Mouse (Mus musculus): ENCODE measurements around the gene Scrn2. TPM values are rescaled to one million over a fixed set of nuclear protein-coding genes. Genes with fewer than 3 reads are reported as not detected.

Gene Scrn2
- polyA plus RNA-seq, 1 experiment from 2014 or later = 29.9 TPM

- Histone ChIP-seq H3K9ac (ENCODE audit: low read depth, low read length) (0 out of 2 replicates have a peak overlapping the region, but pooled peaks have one; percentile 13), H3K4me2 (replicated peaks; ENCODE audit: low read depth, low read length) (no peak overlapping the region), H3K4me3 (ENCODE audit: low read length) (no peak overlapping the region), H3K4me1 (ENCODE audit: control insufficient read depth, insufficient read depth, low read length) (no peaks in the 10 kb centered on the region; the same call in 1 of the 2 replicates), H3K9me3 (ENCODE audit: control insufficient read depth, low read length) (no peaks in the 10 kb centered on the region), H3K36me3 (ENCODE audit: control insufficient read depth, insufficient read depth, low read length) (peaks cover 22% of the 10 kb centered on the region), H3K27ac (ENCODE audit: low read depth, low read length) (peak overlapping the region; percentile 60; the same call in 1 of the 2 replicates), H3K27me3 (ENCODE audit: control insufficient read depth, insufficient read depth, low read length) (no peaks in the 10 kb centered on the region)
- no peak for ATAC-seq (ENCODE audit: low FRiP score, low TSS enrichment)
- 55% methylated on average over 9 of the region's 9 CpGs for WGBS
Measured at GRCm38 (mm10) chr11:97063274-97063920, 33.7 kb downstream of the Scrn2 start.

DNA sequence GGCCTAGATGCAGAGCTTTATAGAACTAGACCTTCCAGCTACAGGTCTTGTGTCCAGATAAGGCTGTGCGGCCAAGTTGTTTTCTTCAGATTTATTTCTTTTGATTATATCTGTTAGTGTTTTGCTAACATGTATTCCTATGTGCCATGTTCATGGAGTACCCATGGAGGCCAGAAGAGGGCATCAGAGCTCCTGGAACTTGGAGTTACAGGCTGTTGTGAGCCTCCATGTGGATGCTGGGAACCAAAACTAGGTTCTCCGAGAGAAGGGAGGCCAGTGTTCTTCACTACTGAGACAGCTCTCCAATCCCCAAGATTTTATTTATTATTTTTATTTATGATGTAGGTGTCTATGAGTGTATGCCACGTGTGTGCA is 34.2 kb downstream of the Scrn2 start:
- Histone ChIP-seq H3K9ac (ENCODE audit: low read depth, low read length) (no peak overlapping the region), H3K9me3 (ENCODE audit: control insufficient read depth, low read length) (no peaks in the 10 kb centered on the region), H3K27me3 (ENCODE audit: control insufficient read depth, insufficient read depth, low read length) (no peaks in the 10 kb centered on the region), H3K4me2 (replicated peaks; ENCODE audit: low read depth, low read length) (no peak overlapping the region), H3K27ac (ENCODE audit: low read depth, low read length) (peak overlapping the region; percentile 60; the same call in 1 of the 2 replicates), H3K4me1 (ENCODE audit: control insufficient read depth, insufficient read depth, low read length) (no peaks in the 10 kb centered on the region; the same call in 1 of the 2 replicates), H3K4me3 (ENCODE audit: low read length) (no peak overlapping the region), H3K36me3 (ENCODE audit: control insufficient read depth, insufficient read depth, low read length) (peaks cover 22% of the 10 kb centered on the region)
- 76% methylated on average over 3 of the region's 3 CpGs for WGBS
- ATAC-seq (ENCODE audit: low FRiP score, low TSS enrichment) = no peak

GRCm38 (mm10) chr11:97065538-97066295 is 36.0 kb downstream of the Scrn2 start:
- H3K9me3 ChIP-seq (ENCODE audit: control insufficient read depth, low read length) = no peaks in the 10 kb centered on the region
- H3K9ac ChIP-seq (ENCODE audit: low read depth, low read length) = no peak overlapping the region
- 86% methylated on average over 12 of the region's 12 CpGs for WGBS
- H3K4me3 ChIP-seq (ENCODE audit: low read length) = no peak overlapping the region
- H3K27me3 ChIP-seq (ENCODE audit: control insufficient read depth, insufficient read depth, low read length) = no peaks in the 10 kb centered on the region
- H3K27ac ChIP-seq (ENCODE audit: low read depth, low read length) = no peak overlapping the region
- peaks cover 11% of the 10 kb centered on the region; the same call in 1 of the 2 replicates for H3K36me3 ChIP-seq (ENCODE audit: control insufficient read depth, insufficient read depth, low read length)
- no peaks in the 10 kb centered on the region; the same call in 1 of the 2 replicates for H3K4me1 ChIP-seq (ENCODE audit: control insufficient read depth, insufficient read depth, low read length)
- ATAC-seq (ENCODE audit: low FRiP score, low TSS enrichment) = no peak
- H3K4me2 ChIP-seq (replicated peaks; ENCODE audit: low read depth, low read length) = no peak overlapping the region

DNA sequence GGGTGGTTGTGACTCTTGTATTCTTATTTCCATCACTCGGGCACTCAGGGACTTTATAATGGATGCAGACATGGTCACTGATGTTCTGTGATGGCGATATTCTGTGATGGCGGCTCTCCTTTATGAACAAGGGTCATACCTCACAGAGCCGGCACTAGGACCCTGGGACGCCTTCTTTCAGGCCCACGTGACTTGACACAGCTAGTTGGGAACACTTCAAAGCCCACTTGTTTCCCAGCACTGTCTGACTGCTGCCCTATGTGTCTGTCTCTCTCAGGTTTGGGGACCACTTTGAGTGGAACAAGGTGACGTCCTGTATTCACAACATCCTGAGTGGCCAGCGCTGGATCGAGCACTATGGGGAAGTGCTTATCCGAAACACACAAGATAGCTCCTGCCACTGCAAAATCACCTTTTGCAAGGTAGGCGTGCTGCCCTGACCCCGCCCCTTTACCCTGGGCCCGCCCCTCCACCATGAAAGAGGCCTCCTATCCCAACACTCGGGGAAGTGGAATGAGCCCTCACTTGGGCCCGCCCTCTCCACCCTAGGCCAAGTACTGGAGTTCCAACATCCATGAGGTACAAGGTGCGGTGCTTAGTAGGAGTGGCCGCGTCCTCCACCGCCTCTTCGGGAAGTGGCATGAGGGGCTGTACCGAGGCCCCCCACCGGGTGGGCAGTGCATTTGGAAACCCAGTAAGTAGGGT is 37.1 kb downstream of the Scrn2 start:
- Histone ChIP-seq H3K9ac (ENCODE audit: low read depth, low read length) (no peak overlapping the region), H3K4me2 (replicated peaks; ENCODE audit: low read depth, low read length) (no peak overlapping the region), H3K27ac (ENCODE audit: low read depth, low read length) (no peak overlapping the region), H3K9me3 (ENCODE audit: control insufficient read depth, low read length) (no peaks in the 10 kb centered on the region), H3K4me3 (ENCODE audit: low read length) (no peak overlapping the region), H3K4me1 (ENCODE audit: control insufficient read depth, insufficient read depth, low read length) (no peaks in the 10 kb centered on the region; the same call in 1 of the 2 replicates), H3K36me3 (ENCODE audit: control insufficient read depth, insufficient read depth, low read length) (peaks cover 4% of the 10 kb centered on the region; the same call in 1 of the 2 replicates), H3K27me3 (ENCODE audit: control insufficient read depth, insufficient read depth, low read length) (no peaks in the 10 kb centered on the region)
- 48% methylated on average over 22 of the region's 22 CpGs for WGBS
- no peak for ATAC-seq (ENCODE audit: low FRiP score, low TSS enrichment)

DNA sequence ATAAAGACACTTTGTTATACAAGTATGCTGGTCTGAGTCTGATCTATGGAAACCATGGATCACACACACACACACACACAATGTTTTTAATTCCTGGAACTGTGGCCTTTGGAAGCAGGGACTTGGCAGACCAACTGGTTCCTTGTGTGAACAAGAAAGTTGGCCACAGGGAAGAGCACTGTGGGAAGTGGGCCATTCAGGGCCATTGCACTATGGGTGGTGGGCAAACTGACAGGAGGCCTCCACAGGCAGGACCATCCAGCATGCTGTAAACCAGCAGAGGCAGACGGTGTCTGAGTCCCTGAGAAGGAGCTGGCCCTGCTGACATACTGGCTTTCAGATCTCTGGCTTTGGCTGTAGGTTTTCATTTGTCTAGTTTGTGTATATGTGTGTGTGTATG is 39.6 kb downstream of the Scrn2 start:
- WGBS = 50% methylated on average over 1 of the region's 1 CpGs

DNA sequence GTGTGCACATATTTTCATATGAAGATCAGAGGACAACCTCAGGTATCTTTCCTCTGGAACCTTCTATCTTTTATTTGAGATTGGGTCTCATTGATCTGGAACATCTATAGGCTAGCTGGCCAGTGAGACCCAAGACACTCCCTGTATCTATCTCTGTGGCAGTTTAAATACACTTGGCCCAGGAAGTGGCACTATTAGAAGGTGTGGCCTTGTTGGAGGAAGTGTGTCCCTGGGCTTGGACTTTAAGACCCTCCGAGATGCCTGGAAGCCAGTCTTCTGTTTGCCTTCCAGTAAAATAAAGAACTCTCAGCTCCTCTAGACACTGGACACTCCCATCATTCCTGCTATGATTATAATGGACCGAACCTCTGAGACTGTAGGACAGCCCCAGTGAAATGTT is 40.0 kb downstream of the Scrn2 start:
- H3K4me2 ChIP-seq (replicated peaks; ENCODE audit: low read depth, low read length) = no peak overlapping the region
- H3K4me1 ChIP-seq (ENCODE audit: control insufficient read depth, insufficient read depth, low read length) = no peaks in the 10 kb centered on the region
- H3K36me3 ChIP-seq (ENCODE audit: control insufficient read depth, insufficient read depth, low read length) = peaks cover 4% of the 10 kb centered on the region; the same call in 1 of the 2 replicates
- 78% methylated on average over 2 of the region's 2 CpGs for WGBS
- no peak for ATAC-seq (ENCODE audit: low FRiP score, low TSS enrichment)
- no peaks in the 10 kb centered on the region for H3K9me3 ChIP-seq (ENCODE audit: control insufficient read depth, low read length)
- no peak overlapping the region for H3K9ac ChIP-seq (ENCODE audit: low read depth, low read length)
- no peaks in the 10 kb centered on the region for H3K27me3 ChIP-seq (ENCODE audit: control insufficient read depth, insufficient read depth, low read length)
- no peak overlapping the region for H3K4me3 ChIP-seq (ENCODE audit: low read length)
- H3K27ac ChIP-seq (ENCODE audit: low read depth, low read length) = no peak overlapping the region

More for the DNA sequence above, 39.6 kb downstream of the Scrn2 start:
- Histone ChIP-seq H3K4me2 (replicated peaks; ENCODE audit: low read depth, low read length) (no peak overlapping the region), H3K9me3 (ENCODE audit: control insufficient read depth, low read length) (no peaks in the 10 kb centered on the region), H3K27ac (ENCODE audit: low read depth, low read length) (no peak overlapping the region), H3K9ac (ENCODE audit: low read depth, low read length) (no peak overlapping the region), H3K4me1 (ENCODE audit: control insufficient read depth, insufficient read depth, low read length) (no peaks in the 10 kb centered on the region), H3K36me3 (ENCODE audit: control insufficient read depth, insufficient read depth, low read length) (peaks cover 4% of the 10 kb centered on the region; the same call in 1 of the 2 replicates), H3K27me3 (ENCODE audit: control insufficient read depth, insufficient read depth, low read length) (no peaks in the 10 kb centered on the region), H3K4me3 (ENCODE audit: low read length) (no peak overlapping the region)
- ATAC-seq (ENCODE audit: low FRiP score, low TSS enrichment) = no peak

DNA sequence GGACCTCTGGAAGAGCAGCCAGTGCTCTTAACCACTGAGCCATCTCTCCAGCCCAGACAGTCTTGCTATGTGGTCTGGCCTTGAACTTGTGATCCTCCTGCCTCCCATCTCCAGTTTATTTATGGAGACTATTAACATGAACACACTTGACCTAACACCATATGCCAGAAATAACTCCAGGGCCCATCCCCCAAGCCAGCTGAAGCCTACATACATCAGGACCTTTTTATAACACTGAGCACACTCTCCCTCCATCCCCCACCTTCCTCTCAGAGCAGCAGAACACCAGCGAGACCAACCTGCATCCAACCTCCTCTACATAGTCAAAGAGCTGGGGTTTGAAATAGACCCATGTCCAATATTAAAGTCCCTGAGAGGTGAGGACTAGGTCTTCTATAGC is 41.4 kb downstream of the Scrn2 start:
- WGBS = 48% methylated on average over 1 of the region's 1 CpGs
- H3K4me1 ChIP-seq (ENCODE audit: control insufficient read depth, insufficient read depth, low read length) = no peaks in the 10 kb centered on the region
- H3K27me3 ChIP-seq (ENCODE audit: control insufficient read depth, insufficient read depth, low read length) = no peaks in the 10 kb centered on the region
- no peaks in the 10 kb centered on the region for H3K9me3 ChIP-seq (ENCODE audit: control insufficient read depth, low read length)
- no peak overlapping the region for H3K4me3 ChIP-seq (ENCODE audit: low read length)
- no peak overlapping the region for H3K9ac ChIP-seq (ENCODE audit: low read depth, low read length)
- no peak overlapping the region for H3K27ac ChIP-seq (ENCODE audit: low read depth, low read length)
- ATAC-seq (ENCODE audit: low FRiP score, low TSS enrichment) = no peak
- peaks cover 4% of the 10 kb centered on the region; the same call in 1 of the 2 replicates for H3K36me3 ChIP-seq (ENCODE audit: control insufficient read depth, insufficient read depth, low read length)
- no peak overlapping the region for H3K4me2 ChIP-seq (replicated peaks; ENCODE audit: low read depth, low read length)

DNA sequence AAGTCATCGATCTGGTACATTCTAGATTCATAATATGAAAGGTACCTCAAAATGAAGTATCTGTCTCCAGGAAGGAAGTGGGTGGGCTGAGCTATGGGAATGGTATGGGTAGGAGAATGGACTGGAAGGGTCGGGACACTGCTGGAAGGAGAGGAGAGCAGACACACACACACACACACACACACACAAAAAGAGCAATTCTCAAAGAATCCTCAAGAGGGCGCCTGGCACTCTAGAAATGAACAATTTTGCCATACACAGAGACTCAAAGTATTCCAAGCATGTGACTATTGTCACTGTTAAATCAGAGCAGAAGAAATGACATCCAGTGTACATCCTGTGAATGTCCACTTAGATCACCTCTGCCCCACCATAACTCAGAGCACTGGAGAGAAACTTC is 42.8 kb downstream of the Scrn2 start:
- ATAC-seq (ENCODE audit: low FRiP score, low TSS enrichment) = peak; percentile 63; the same call in 1 of the 2 replicates
- Histone ChIP-seq H3K27me3 (ENCODE audit: control insufficient read depth, insufficient read depth, low read length) (no peaks in the 10 kb centered on the region), H3K4me1 (ENCODE audit: control insufficient read depth, insufficient read depth, low read length) (no peaks in the 10 kb centered on the region), H3K9me3 (ENCODE audit: control insufficient read depth, low read length) (no peaks in the 10 kb centered on the region), H3K9ac (ENCODE audit: low read depth, low read length) (no peak overlapping the region), H3K4me2 (replicated peaks; ENCODE audit: low read depth, low read length) (no peak overlapping the region), H3K36me3 (ENCODE audit: control insufficient read depth, insufficient read depth, low read length) (no peaks in the 10 kb centered on the region; the same call in 1 of the 2 replicates), H3K27ac (ENCODE audit: low read depth, low read length) (no peak overlapping the region), H3K4me3 (ENCODE audit: low read length) (no peak overlapping the region)
- 30% methylated on average over 3 of the region's 3 CpGs for WGBS
